Mouse (Mus musculus) E14TG2a.4 (cell line): ENCODE measurements around the gene Tnni2.

Experiments used
- H3K27me3 ChIP-seq: 2 replicates; pipeline ENCODE4 v1.6.1; 2014; ENCODE audit warnings: low read length, control low read depth; ENCODE audit not compliant: insufficient read depth
- H3K36me3 ChIP-seq: 2 replicates; pipeline ENCODE4 v1.6.1; 2014; ENCODE audit warnings: low read length, control low read depth; ENCODE audit not compliant: insufficient read depth
- H3K4me1 ChIP-seq: replicated peaks from 2 replicates; pipeline ENCODE4 v1.6.1; 2014; ENCODE audit warnings: low read depth, low read length, control low read depth
- H3K4me3 ChIP-seq: replicated peaks from 2 replicates; pipeline ENCODE4 v1.5.1; 2014; ENCODE audit warnings: mild to moderate bottlenecking, low read length
- H3K9me3 ChIP-seq: 2 replicates; pipeline ENCODE4 v1.6.1; 2014; ENCODE audit warnings: low read length, control low read depth
- CTCF ChIP-seq: conservative IDR thresholded peaks from 2 replicates; pipeline ENCODE4 v1.5.1; 2014; ENCODE audit warnings: low read length
- NANOG ChIP-seq: IDR thresholded peaks from 2 replicates; pipeline ENCODE4 v1.6.1; 2014; ENCODE audit warnings: borderline replicate concordance, low read length, mixed read lengths
- POU5F1 ChIP-seq: IDR thresholded peaks from 2 replicates; pipeline ENCODE4 v1.6.1; 2014; ENCODE audit warnings: low read length, borderline replicate concordance

Gene Tnni2

GRCm38 (mm10) chr7:142479307-142479706 lies 37.7 kb downstream of the Tnni2 start:
- TF ChIP-seq POU5F1 (no peak), NANOG (no peak), CTCF (no peak)
- Histone ChIP-seq H3K27me3 (peaks cover 85% of the 10 kb centered on the region), H3K36me3 (no peaks in the 10 kb centered on the region), H3K4me1 (peaks cover 22% of the 10 kb centered on the region), H3K9me3 (no peaks in the 10 kb centered on the region), H3K4me3 (no peak overlapping the region)

- H3K4me3 ChIP-seq, result no peak overlapping the region
- no peak for TF ChIP-seq CTCF
- TF ChIP-seq NANOG, result no peak
- TF ChIP-seq POU5F1, result no peak
- peaks cover 91% of the 10 kb centered on the region for H3K27me3 ChIP-seq
- no peaks in the 10 kb centered on the region for H3K36me3 ChIP-seq
- peaks cover 24% of the 10 kb centered on the region for H3K4me1 ChIP-seq
- H3K9me3 ChIP-seq, result no peaks in the 10 kb centered on the region
These were observed 38.3 kb downstream of the Tnni2 start for GRCm38 (mm10) chr7:142479886-142480285.

DNA sequence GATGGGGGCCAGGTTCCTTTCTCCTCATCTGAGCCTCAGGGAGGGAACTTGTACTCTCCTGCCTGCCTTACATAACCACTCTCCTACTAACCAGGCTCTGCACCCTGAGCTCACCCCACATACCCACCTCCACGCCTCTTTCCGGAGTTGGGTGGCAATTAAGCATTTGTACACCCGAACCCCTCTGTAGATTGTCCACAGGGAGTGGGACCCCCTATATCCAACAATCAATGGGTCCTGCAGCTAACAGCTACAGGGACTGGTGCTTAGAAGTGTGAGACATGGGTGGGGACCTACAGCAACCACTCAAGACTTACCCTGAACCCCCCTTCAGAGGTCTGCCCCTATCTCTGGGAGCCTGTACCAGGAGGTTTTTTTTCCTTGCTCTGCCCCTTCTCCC lies 39.1 kb downstream of the Tnni2 start:
- Histone ChIP-seq H3K27me3 (peaks cover 95% of the 10 kb centered on the region), H3K9me3 (no peaks in the 10 kb centered on the region), H3K36me3 (no peaks in the 10 kb centered on the region), H3K4me1 (peaks cover 24% of the 10 kb centered on the region), H3K4me3 (no peak overlapping the region)
- TF ChIP-seq CTCF (no peak), NANOG (no peak)

- Histone ChIP-seq H3K27me3 (peaks cover 95% of the 10 kb centered on the region), H3K4me3 (peak overlapping the region; percentile 68), H3K9me3 (no peaks in the 10 kb centered on the region), H3K4me1 (peaks cover 24% of the 10 kb centered on the region), H3K36me3 (no peaks in the 10 kb centered on the region)
- no peak for TF ChIP-seq POU5F1
- peak; percentile 60 for TF ChIP-seq CTCF
These were observed 39.6 kb downstream of the Tnni2 start for GRCm38 (mm10) chr7:142481186-142481567.

- no peak for TF ChIP-seq POU5F1
- TF ChIP-seq NANOG, result no peak
- no peak for TF ChIP-seq CTCF
- Histone ChIP-seq H3K4me1 (peaks cover 27% of the 10 kb centered on the region), H3K9me3 (no peaks in the 10 kb centered on the region), H3K4me3 (peak overlapping the region; percentile 68), H3K27me3 (peaks cover 96% of the 10 kb centered on the region), H3K36me3 (no peaks in the 10 kb centered on the region)
These were observed 40.1 kb downstream of the Tnni2 start for GRCm38 (mm10) chr7:142481568-142482255.

GRCm38 (mm10) chr7:142482256-142482609 lies 40.6 kb downstream of the Tnni2 start:
- peaks cover 32% of the 10 kb centered on the region for H3K4me1 ChIP-seq
- H3K9me3 ChIP-seq, result no peaks in the 10 kb centered on the region
- TF ChIP-seq POU5F1, result no peak
- TF ChIP-seq CTCF, result no peak
- TF ChIP-seq NANOG, result no peak
- peaks cover 96% of the 10 kb centered on the region for H3K27me3 ChIP-seq
- no peaks in the 10 kb centered on the region for H3K36me3 ChIP-seq
- H3K4me3 ChIP-seq, result peak overlapping the region; percentile 68

DNA sequence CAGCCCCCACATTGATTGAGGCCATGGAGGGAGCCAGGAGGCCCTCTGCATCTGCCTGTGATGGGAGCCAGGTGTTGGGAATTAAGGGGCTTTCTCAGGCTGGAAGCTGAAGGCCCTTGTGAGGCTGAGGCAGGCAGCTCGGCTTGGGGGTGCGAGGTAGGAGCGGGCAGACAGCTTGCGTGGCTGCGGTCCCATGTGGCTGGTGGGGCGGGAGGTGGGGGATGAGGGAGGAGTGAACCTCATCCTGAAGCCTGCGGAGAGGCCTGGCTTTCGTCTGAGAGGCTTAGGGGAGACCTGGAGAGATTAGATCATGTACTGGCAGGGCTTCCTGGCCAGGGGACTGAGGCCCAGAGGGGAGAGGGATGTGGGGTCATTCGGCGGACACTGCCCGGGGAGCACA lies 41.5 kb downstream of the Tnni2 start:
- Histone ChIP-seq H3K36me3 (no peaks in the 10 kb centered on the region), H3K9me3 (no peaks in the 10 kb centered on the region), H3K27me3 (peaks cover 92% of the 10 kb centered on the region), H3K4me1 (peaks cover 41% of the 10 kb centered on the region), H3K4me3 (no peak overlapping the region)
- TF ChIP-seq NANOG, result no peak
- no peak for TF ChIP-seq CTCF
- no peak for TF ChIP-seq POU5F1

DNA sequence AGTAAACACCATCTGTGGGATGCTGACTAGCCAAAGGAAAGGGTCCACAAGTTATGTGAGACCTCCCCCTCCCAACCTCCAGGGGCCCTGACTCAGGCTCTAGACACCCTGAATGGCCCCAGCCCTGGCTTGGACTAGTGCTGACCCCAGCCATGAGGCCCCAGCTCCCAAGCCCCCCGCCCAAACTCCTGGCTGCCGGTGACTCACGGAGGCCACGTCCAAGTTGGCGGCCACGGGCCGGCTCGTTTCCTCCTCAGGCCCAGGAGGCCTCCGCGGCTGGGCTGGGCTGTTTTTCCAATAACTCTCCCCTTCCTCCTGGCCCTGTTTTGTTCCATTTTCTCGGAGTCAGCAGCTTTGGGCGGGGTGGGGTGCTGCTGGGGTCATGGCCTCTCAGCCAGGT lies 43.2 kb downstream of the Tnni2 start:
- H3K4me3 ChIP-seq, result no peak overlapping the region
- peaks cover 88% of the 10 kb centered on the region for H3K27me3 ChIP-seq
- TF ChIP-seq POU5F1 (no peak), CTCF (no peak), NANOG (no peak)
- H3K9me3 ChIP-seq, result no peaks in the 10 kb centered on the region
- H3K36me3 ChIP-seq, result no peaks in the 10 kb centered on the region
- peaks cover 42% of the 10 kb centered on the region for H3K4me1 ChIP-seq

GRCm38 (mm10) chr7:142486751-142487162 lies 45.1 kb downstream of the Tnni2 start:
- TF ChIP-seq NANOG (no peak), CTCF (no peak), POU5F1 (no peak)
- Histone ChIP-seq H3K27me3 (peaks cover 90% of the 10 kb centered on the region), H3K4me3 (no peak overlapping the region), H3K4me1 (peaks cover 31% of the 10 kb centered on the region), H3K36me3 (no peaks in the 10 kb centered on the region), H3K9me3 (peaks cover 8% of the 10 kb centered on the region; the same call in 1 of the 2 replicates)
